Mouse (Mus musculus) midbrain, embryonic 12.5 days (tissue): ENCODE data around the gene Pbx2. TPM values are rescaled to one million over a fixed set of nuclear protein-coding genes. Genes with fewer than 3 reads are reported as not detected.

Source experiments
- ATAC-seq: fragments of 200-750 bp; cut with Nextera tagmentation; 2 replicates; pipeline ENCODE4 v1.8.0; 2017; ENCODE audit warnings: low read depth, moderate TSS enrichment, moderate library complexity; ENCODE audit not compliant: low FRiP score
- H3K27ac ChIP-seq: fragments of 300-500 bp; sonication (generic); replicated peaks from 2 replicates; pipeline ENCODE4 v1.5.1; 2016; ENCODE audit warnings: mild to moderate bottlenecking
- H3K27me3 ChIP-seq: fragments of 300-500 bp; sonication (generic); 2 replicates; pipeline ENCODE4 v1.6.1; 2016; ENCODE audit warnings: mild to moderate bottlenecking
- H3K36me3 ChIP-seq: fragments of 300-500 bp; sonication (generic); 2 replicates; pipeline ENCODE4 v1.6.1; 2016
- H3K4me1 ChIP-seq: fragments of 300-500 bp; sonication (generic); 2 replicates; pipeline ENCODE4 v1.6.1; 2016
- H3K4me2 ChIP-seq: fragments of 300-500 bp; sonication (generic); replicated peaks from 2 replicates; pipeline ENCODE4 v1.6.1; 2016; ENCODE audit warnings: mild to moderate bottlenecking, moderate library complexity
- H3K4me3 ChIP-seq: fragments of 300-500 bp; sonication (generic); 2 replicates; pipeline ENCODE4 v1.5.1; 2016; ENCODE audit warnings: mild to moderate bottlenecking
- H3K9ac ChIP-seq: fragments of 300-500 bp; sonication (generic); replicated peaks from 2 replicates; pipeline ENCODE4 v1.6.1; 2016; ENCODE audit warnings: mild to moderate bottlenecking, moderate library complexity
- H3K9me3 ChIP-seq: fragments of 300-500 bp; sonication (generic); 2 replicates; pipeline ENCODE4 v1.6.1; 2016; ENCODE audit warnings: mild to moderate bottlenecking
- WGBS: fragments of 180-500 bp; shearing (Covaris S2); methylation state at CpG from one replicate; pipeline ENCODE4 v1.1.7; 2016; 5-methylcytosine and 5-hydroxymethylcytosine counted together
- polyA plus RNA-seq: library from polyadenylated mRNA; unstranded; fragments of >200 nt; fragmentation: Nextera tagmentation; extraction: Ambion mirVana; gene quantifications from 2 replicates; pipeline ENCODE4 v1.2.1, GENCODE M21; 2016

Gene Pbx2
- polyA plus RNA-seq, 1 experiment from 2014 or later = 20.8 TPM

GRCm38 (mm10) chr17:34591994-34592375 is 919 bp downstream of the Pbx2 start:
- peak; percentile 55 for ATAC-seq
- peak overlapping the region; percentile 99 for H3K9ac ChIP-seq
- no peaks in the 10 kb centered on the region for H3K9me3 ChIP-seq
- H3K36me3 ChIP-seq = peaks cover 21% of the 10 kb centered on the region
- peak overlapping the region; percentile 89 for H3K4me3 ChIP-seq
- peak overlapping the region; percentile 99 for H3K27ac ChIP-seq
- no peaks in the 10 kb centered on the region for H3K27me3 ChIP-seq
- H3K4me2 ChIP-seq = peak overlapping the region; percentile 87
- H3K4me1 ChIP-seq = peaks cover 76% of the 10 kb centered on the region
- WGBS = 2% methylated on average over 27 of the region's 35 CpGs

GRCm38 (mm10) chr17:34592581-34593549 is 1.8 kb downstream of the Pbx2 start:
- under 1% methylated on average over 31 of the region's 32 CpGs for WGBS
- Histone ChIP-seq H3K4me1 (peaks cover 80% of the 10 kb centered on the region), H3K36me3 (peaks cover 21% of the 10 kb centered on the region)

GRCm38 (mm10) chr17:34593752-34594525 is 2.9 kb downstream of the Pbx2 start:
- WGBS = 53% methylated on average over 34 of the region's 34 CpGs
- no peak for ATAC-seq

More at GRCm38 (mm10) chr17:34592581-34593549, 1.8 kb downstream of the Pbx2 start:
- Histone ChIP-seq H3K27ac (peak overlapping the region; percentile 99), H3K4me2 (peak overlapping the region; percentile 87), H3K27me3 (no peaks in the 10 kb centered on the region), H3K9ac (peak overlapping the region; percentile 99), H3K4me3 (peak overlapping the region; percentile 89), H3K9me3 (no peaks in the 10 kb centered on the region)
- ATAC-seq = peak; percentile 28; the same call in 1 of the 2 replicates

GRCm38 (mm10) chr17:34596098-34596497 is 5.0 kb downstream of the Pbx2 start:
- H3K4me2 ChIP-seq = no peak overlapping the region
- no peak overlapping the region for H3K27ac ChIP-seq
- no peak overlapping the region for H3K9ac ChIP-seq
- no peaks in the 10 kb centered on the region for H3K9me3 ChIP-seq
- no peaks in the 10 kb centered on the region for H3K27me3 ChIP-seq
- H3K4me1 ChIP-seq = peaks cover 54% of the 10 kb centered on the region
- no peak for ATAC-seq
- 79% methylated on average over 8 of the region's 8 CpGs for WGBS
- H3K4me3 ChIP-seq = no peak overlapping the region
- peaks cover 35% of the 10 kb centered on the region for H3K36me3 ChIP-seq

More at GRCm38 (mm10) chr17:34593752-34594525, 2.9 kb downstream of the Pbx2 start:
- Histone ChIP-seq H3K4me1 (peaks cover 76% of the 10 kb centered on the region), H3K27ac (peak overlapping the region; percentile 99), H3K9ac (peak overlapping the region; percentile 99), H3K9me3 (no peaks in the 10 kb centered on the region), H3K4me3 (peak overlapping the region; percentile 89), H3K36me3 (peaks cover 21% of the 10 kb centered on the region), H3K27me3 (no peaks in the 10 kb centered on the region), H3K4me2 (peak overlapping the region; percentile 87)

- no peaks in the 10 kb centered on the region for H3K9me3 ChIP-seq
- H3K36me3 ChIP-seq = peaks cover 45% of the 10 kb centered on the region
- 21% methylated on average over 5 of the region's 6 CpGs for WGBS
- no peak within 1 kb of the TSS for H3K4me3 ChIP-seq
- H3K9ac ChIP-seq = peak within 1 kb of the TSS; percentile 34
- H3K27ac ChIP-seq = peak within 1 kb of the TSS; percentile 39
- peaks cover 56% of the 10 kb centered on the region for H3K4me1 ChIP-seq
- no peak within 1 kb of the TSS for H3K4me2 ChIP-seq
- no peaks in the 10 kb centered on the region for H3K27me3 ChIP-seq
- no peak for ATAC-seq
These were observed 6.6 kb downstream of the Pbx2 start, which contains the start of gene Ager for GRCm38 (mm10) chr17:34597566-34598095. TSS of gene Ager (plus strand) at chr17:34597862.

DNA sequence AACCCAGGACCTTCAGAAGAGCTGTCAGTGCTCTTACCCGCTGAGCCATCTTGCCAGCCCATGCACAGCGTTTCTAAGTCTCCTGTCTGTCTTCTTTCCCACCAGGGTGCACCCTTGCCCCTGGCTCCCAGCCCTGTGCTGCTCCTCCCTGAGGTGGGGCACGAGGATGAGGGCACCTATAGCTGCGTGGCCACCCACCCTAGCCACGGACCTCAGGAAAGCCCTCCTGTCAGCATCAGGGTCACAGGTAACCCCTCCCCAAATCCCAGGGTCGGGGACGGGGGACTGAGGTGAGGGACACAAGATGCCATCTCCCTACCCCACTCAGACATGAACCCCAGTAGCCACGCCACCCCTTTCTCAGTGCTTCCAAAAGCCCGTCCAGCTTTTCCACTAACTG is 8.8 kb downstream of the Pbx2 start:
- Histone ChIP-seq H3K9me3 (no peaks in the 10 kb centered on the region), H3K27ac (no peak overlapping the region), H3K36me3 (peaks cover 38% of the 10 kb centered on the region), H3K4me2 (no peak overlapping the region), H3K4me1 (peaks cover 42% of the 10 kb centered on the region), H3K27me3 (no peaks in the 10 kb centered on the region), H3K9ac (no peak overlapping the region), H3K4me3 (no peak overlapping the region)
- WGBS = 73% methylated on average over 9 of the region's 9 CpGs
- no peak for ATAC-seq

DNA sequence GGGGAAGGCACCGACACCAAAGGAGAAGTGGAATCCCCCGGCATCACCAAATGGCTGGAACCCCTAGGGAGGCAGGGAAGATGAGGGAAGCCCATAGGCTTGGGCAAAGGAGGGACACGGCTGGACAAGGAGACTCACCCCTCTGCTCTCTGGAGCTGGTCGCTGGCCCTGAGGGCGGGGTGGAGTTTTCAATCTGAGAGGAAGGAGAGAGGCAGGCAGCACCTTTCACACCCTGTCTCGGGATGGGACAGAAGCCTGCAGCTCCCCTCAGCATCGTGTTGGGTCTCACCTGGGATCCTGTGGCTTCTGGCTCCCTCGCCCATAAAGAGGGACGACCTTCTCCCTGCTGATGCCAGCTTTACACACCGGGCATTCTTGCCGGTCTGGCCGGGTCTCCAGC is 10.7 kb downstream of the Pbx2 start:
- Histone ChIP-seq H3K4me2 (peak overlapping the region; percentile 71), H3K27ac (no peak overlapping the region), H3K9me3 (no peaks in the 10 kb centered on the region), H3K36me3 (peaks cover 24% of the 10 kb centered on the region), H3K27me3 (no peaks in the 10 kb centered on the region), H3K9ac (peak overlapping the region; percentile 72; the same call in 1 of the 2 replicates), H3K4me3 (no peak overlapping the region), H3K4me1 (peaks cover 40% of the 10 kb centered on the region)
- 90% methylated on average over 12 of the region's 12 CpGs for WGBS
- no peak for ATAC-seq

- Histone ChIP-seq H3K4me2 (peak within 1 kb of the TSS; percentile 99), H3K9ac (peak within 1 kb of the TSS; percentile 99), H3K27me3 (no peaks in the 10 kb centered on the region), H3K27ac (peak within 1 kb of the TSS; percentile 94), H3K4me1 (peaks cover 46% of the 10 kb centered on the region), H3K9me3 (no peaks in the 10 kb centered on the region), H3K36me3 (peaks cover 28% of the 10 kb centered on the region), H3K4me3 (peak within 1 kb of the TSS; percentile 99)
- under 1% methylated on average over 30 of the region's 30 CpGs for WGBS
- peak; percentile 94 for ATAC-seq
These were observed 12.5 kb downstream of the Pbx2 start, which contains the start of gene Rnf5 for GRCm38 (mm10) chr17:34603375-34604060. TSS of gene Rnf5 (minus strand) at chr17:34603690.

GRCm38 (mm10) chr17:34604061-34604508 is 13.0 kb downstream of the Pbx2 start, which contains the start of gene Agpat1:
TSS of gene Agpat1 (plus strand) at chr17:34604262.
- Histone ChIP-seq H3K9me3 (no peaks in the 10 kb centered on the region), H3K27me3 (no peaks in the 10 kb centered on the region), H3K36me3 (peaks cover 28% of the 10 kb centered on the region), H3K27ac (peak within 1 kb of the TSS; percentile 94), H3K4me3 (peak within 1 kb of the TSS; percentile 99), H3K4me1 (peaks cover 49% of the 10 kb centered on the region), H3K4me2 (peak within 1 kb of the TSS; percentile 99), H3K9ac (peak within 1 kb of the TSS; percentile 99)
- peak; percentile 88 for ATAC-seq
- WGBS = 1% methylated on average over 32 of the region's 35 CpGs

- Histone ChIP-seq H3K36me3 (peaks cover 28% of the 10 kb centered on the region), H3K27ac (peak overlapping the region; percentile 94), H3K4me2 (peak overlapping the region; percentile 99), H3K27me3 (no peaks in the 10 kb centered on the region), H3K9ac (peak overlapping the region; percentile 99), H3K4me1 (peaks cover 49% of the 10 kb centered on the region), H3K9me3 (no peaks in the 10 kb centered on the region), H3K4me3 (peak overlapping the region; percentile 99)
- WGBS = 16% methylated on average over 24 of the region's 24 CpGs
- ATAC-seq = no peak; the same call in 1 of the 2 replicates
These were observed 13.6 kb downstream of the Pbx2 start for GRCm38 (mm10) chr17:34604511-34605237.
